Mouse (Mus musculus) hindbrain, embryonic 11.5 days (tissue): ENCODE measurements around the gene Canx. TPM values are rescaled to one million over a fixed set of nuclear protein-coding genes. Genes with fewer than 3 reads are reported as not detected.
A peak's percentile ranks its signal among the peaks of the same experiment; 100 is the strongest.
"Not testable (repeated sequence)": the region's sequence is repeated elsewhere in the genome, so short reads cannot be mapped to it uniquely, and the experiment has no call there.

ENCODE experiments used
- ATAC-seq: fragments of 200-750 bp; cut with Nextera tagmentation; 2 replicates; pipeline ENCODE4 v1.8.0; 2017; ENCODE audit warnings: mild to moderate bottlenecking, moderate TSS enrichment, moderate library complexity; ENCODE audit not compliant: low FRiP score
- DNase-seq: peaks from one replicate; pipeline ENCODE4 v3.0.0-alpha.2; 2015; ENCODE audit warnings: low spot score
- H3K27ac ChIP-seq: fragments of 300-500 bp; sonication (generic); 2 replicates; pipeline ENCODE4 v1.5.1; 2014; ENCODE audit warnings: mild to moderate bottlenecking, low read depth, low read length
- H3K27me3 ChIP-seq: fragments of 300-500 bp; sonication (generic); 2 replicates; pipeline ENCODE4 v1.6.1; 2014; ENCODE audit warnings: mild to moderate bottlenecking, low read length, moderate library complexity, mixed read lengths; ENCODE audit not compliant: control insufficient read depth, insufficient read depth
- H3K36me3 ChIP-seq: fragments of 300-500 bp; sonication (generic); 2 replicates; pipeline ENCODE4 v1.6.1; 2014; ENCODE audit warnings: mild to moderate bottlenecking, low read length, moderate library complexity, mixed read lengths; ENCODE audit not compliant: control insufficient read depth, insufficient read depth
- H3K4me1 ChIP-seq: fragments of 300-500 bp; sonication (generic); replicated peaks from 2 replicates; pipeline ENCODE4 v1.6.1; 2014; ENCODE audit warnings: low read length, mixed read lengths; ENCODE audit not compliant: control insufficient read depth, insufficient read depth
- H3K4me2 ChIP-seq: fragments of 300-500 bp; sonication (generic); replicated peaks from 2 replicates; pipeline ENCODE4 v1.6.1; 2014; ENCODE audit warnings: mild to moderate bottlenecking, low read depth, low read length
- H3K4me3 ChIP-seq: fragments of 300-500 bp; sonication (generic); 2 replicates; pipeline ENCODE4 v1.5.1; 2014; ENCODE audit warnings: low read depth, low read length
- H3K9ac ChIP-seq: fragments of 300-500 bp; sonication (generic); 2 replicates; pipeline ENCODE4 v1.6.1; 2014; ENCODE audit warnings: low read depth, low read length
- H3K9me3 ChIP-seq: fragments of 300-500 bp; sonication (generic); 2 replicates; pipeline ENCODE4 v1.6.1; 2016; ENCODE audit warnings: low read length; ENCODE audit not compliant: control insufficient read depth
- WGBS: fragments of 180-500 bp; shearing (Covaris S2); extraction: QIAGEN DNeasy Blood & Tissue Kit; methylation state at CpG from one replicate; pipeline ENCODE4 v1.1.7; 2014; 5-methylcytosine and 5-hydroxymethylcytosine counted together
- polyA plus RNA-seq: library from polyadenylated mRNA; unstranded; fragments of >200 nt; fragmentation: Nextera tagmentation; extraction: Ambion mirVana; gene quantifications from 2 replicates; pipeline ENCODE4 v1.2.1, GENCODE M21; 2014

Gene Canx
- polyA plus RNA-seq, 1 experiment from 2014 or later = 267 TPM

GRCm38 (mm10) chr11:50324751-50325471, 562 bp downstream of the Canx start:
- peak overlapping the region; percentile 74 for H3K27ac ChIP-seq
- WGBS = 2% methylated on average over 31 of the region's 34 CpGs
- H3K27me3 ChIP-seq = no peaks in the 10 kb centered on the region
- H3K36me3 ChIP-seq = peaks cover 3% of the 10 kb centered on the region; the same call in 1 of the 2 replicates
- peak; percentile 85 for ATAC-seq
- H3K4me2 ChIP-seq = peak overlapping the region; percentile 72
- H3K4me3 ChIP-seq = peak overlapping the region; percentile 76
- H3K9ac ChIP-seq = peak overlapping the region; percentile 93
- no peaks in the 10 kb centered on the region; the same call in none of the 2 replicates for H3K4me1 ChIP-seq
- H3K9me3 ChIP-seq = no peaks in the 10 kb centered on the region
- DNase-seq = no peak

DNA sequence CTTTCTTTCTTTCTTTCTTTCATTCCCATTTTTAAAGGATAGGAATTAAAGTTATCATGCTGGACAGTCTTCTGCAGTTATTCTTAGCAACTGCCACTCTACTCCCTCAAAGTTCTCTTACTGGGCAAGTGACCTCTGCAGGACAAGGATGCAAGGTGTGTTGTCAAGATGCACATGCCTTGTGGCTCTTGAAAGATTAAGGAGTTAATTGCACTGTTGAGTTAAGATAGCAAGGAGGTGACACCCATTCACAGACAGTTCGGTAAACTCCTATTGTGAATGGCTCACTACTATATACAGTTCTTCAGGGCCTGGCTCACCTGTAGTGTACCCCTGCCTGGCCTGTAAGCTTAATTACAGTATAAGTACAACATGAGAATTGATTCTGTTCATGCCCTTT, 1.6 kb downstream of the Canx start:
- H3K36me3 ChIP-seq = peaks cover 3% of the 10 kb centered on the region; the same call in 1 of the 2 replicates
- DNase-seq (no peak), ATAC-seq (no peak)
- no peaks in the 10 kb centered on the region for H3K27me3 ChIP-seq
- no peak overlapping the region; the same call in 1 of the 2 replicates for H3K9ac ChIP-seq
- 57% methylated on average over 1 of the region's 1 CpGs for WGBS
- H3K4me1 ChIP-seq = no peaks in the 10 kb centered on the region; the same call in none of the 2 replicates
- peak overlapping the region; percentile 72 for H3K4me2 ChIP-seq
- no peaks in the 10 kb centered on the region for H3K9me3 ChIP-seq
- H3K4me3 ChIP-seq = peak overlapping the region; percentile 76
- no peak overlapping the region for H3K27ac ChIP-seq

DNA sequence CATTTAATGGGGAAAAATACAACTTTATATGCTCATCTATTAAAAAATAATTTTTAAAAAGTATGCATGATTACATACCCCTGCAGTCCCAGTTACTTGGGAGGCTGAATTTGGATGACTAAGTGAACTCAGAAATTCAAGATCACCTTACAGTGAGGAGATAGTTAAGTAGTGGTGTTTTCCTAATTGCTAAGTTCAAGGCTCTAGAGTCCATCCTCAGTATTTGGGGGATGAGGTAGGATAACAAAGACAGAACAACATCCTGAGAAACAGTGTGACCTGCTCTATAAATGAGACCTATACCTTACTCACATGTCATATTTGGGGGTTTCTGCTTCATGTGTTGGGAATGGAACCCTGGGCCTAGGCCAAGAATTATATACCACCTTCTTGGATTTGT, 3.1 kb downstream of the Canx start:
- Histone ChIP-seq H3K4me3 (no peak overlapping the region), H3K36me3 (no peaks in the 10 kb centered on the region), H3K9me3 (no peaks in the 10 kb centered on the region), H3K27ac (no peak overlapping the region), H3K4me1 (no peaks in the 10 kb centered on the region; the same call in none of the 2 replicates), H3K27me3 (no peaks in the 10 kb centered on the region), H3K4me2 (no peak overlapping the region), H3K9ac (no peak overlapping the region)
- ATAC-seq (no peak), DNase-seq (no peak)

DNA sequence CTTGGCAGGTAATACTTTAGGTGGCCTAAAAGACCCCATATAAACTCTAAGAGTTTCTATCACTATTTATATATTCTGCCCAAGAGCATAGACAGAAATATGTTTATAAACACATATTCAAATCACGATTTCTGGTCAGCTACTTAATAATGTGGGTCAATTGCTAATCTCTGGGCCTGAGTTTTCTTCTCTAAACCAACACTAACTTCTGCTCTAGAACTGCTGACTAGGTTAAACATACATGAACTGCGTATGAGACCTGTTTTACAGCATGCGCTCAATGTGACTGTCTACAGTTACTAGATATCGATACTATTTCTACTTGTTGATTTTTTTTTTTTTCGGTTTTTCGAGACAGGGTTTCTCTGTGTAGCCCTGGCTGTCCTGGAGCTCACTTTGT, 4.2 kb downstream of the Canx start:
- 95% methylated on average over 6 of the region's 6 CpGs for WGBS
- DNase-seq = no peak

DNA sequence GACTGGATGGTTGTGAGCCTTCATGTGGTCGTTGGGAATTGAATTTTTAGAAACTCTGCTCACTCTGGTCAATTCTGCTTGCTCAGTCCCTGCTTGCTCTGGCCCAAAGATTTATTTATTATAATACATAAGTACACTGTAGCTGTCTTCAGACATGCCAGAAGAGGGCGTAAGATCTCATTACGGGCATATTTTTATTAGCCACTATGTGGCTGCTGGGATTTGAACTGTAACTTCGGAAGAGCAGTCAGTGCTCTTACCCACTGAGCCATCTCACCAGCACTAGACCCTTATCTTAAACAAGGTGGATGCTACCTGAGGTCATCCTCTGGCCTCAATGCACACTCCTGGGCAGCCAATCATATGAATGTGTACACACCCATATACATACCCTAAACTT, 6.1 kb downstream of the Canx start:
- not testable (repeated sequence) for H3K9me3 ChIP-seq, H3K27ac ChIP-seq, DNase-seq, H3K36me3 ChIP-seq, H3K4me1 ChIP-seq, H3K9ac ChIP-seq, H3K4me2 ChIP-seq, ATAC-seq, H3K27me3 ChIP-seq, H3K4me3 ChIP-seq
- 94% methylated on average over 4 of the region's 4 CpGs for WGBS

More for the DNA sequence above, 4.2 kb downstream of the Canx start:
- H3K27me3 ChIP-seq = no peaks in the 10 kb centered on the region
- H3K4me2 ChIP-seq = no peak overlapping the region
- no peaks in the 10 kb centered on the region for H3K36me3 ChIP-seq
- no peak for ATAC-seq
- H3K27ac ChIP-seq = no peak overlapping the region
- no peaks in the 10 kb centered on the region; the same call in none of the 2 replicates for H3K4me1 ChIP-seq
- no peak overlapping the region for H3K4me3 ChIP-seq
- H3K9me3 ChIP-seq = no peaks in the 10 kb centered on the region
- H3K9ac ChIP-seq = no peak overlapping the region

GRCm38 (mm10) chr11:50312803-50313202, 12.7 kb downstream of the Canx start:
- DNase-seq = no peak
- ATAC-seq = no peak
- 0 out of 2 replicates have a peak, but pooled peaks cover 5% of the 10 kb centered on the region for H3K36me3 ChIP-seq
- no peak overlapping the region for H3K4me3 ChIP-seq
- H3K9me3 ChIP-seq = no peaks in the 10 kb centered on the region
- H3K27ac ChIP-seq = no peak overlapping the region
- no peak overlapping the region for H3K9ac ChIP-seq
- H3K27me3 ChIP-seq = no peaks in the 10 kb centered on the region
- no peak overlapping the region for H3K4me2 ChIP-seq
- 92% methylated on average over 2 of the region's 2 CpGs for WGBS
- no peaks in the 10 kb centered on the region for H3K4me1 ChIP-seq

DNA sequence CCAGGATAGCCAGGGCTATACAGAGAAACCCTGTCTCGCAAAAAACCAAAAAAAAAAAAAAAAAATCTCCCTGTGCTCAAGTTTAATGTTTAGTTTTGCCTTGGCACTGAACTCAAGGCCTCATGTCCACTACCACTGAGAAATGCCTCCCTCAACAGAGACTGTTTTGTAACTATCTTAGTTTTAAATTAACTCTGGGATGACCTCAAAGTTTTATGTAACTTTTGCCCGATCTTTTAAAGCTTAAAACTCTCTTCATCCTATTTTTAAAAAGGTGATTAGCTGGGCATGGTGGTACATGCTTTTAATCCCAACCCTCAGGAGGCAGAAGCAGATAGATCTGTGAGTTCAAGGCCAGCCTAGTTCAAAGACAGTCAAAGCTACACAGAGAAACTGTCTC, 22.1 kb downstream of the Canx start:
- DNase-seq (no peak), ATAC-seq (no peak)
- 95% methylated on average over 1 of the region's 2 CpGs for whole genome bisulfite sequencing
- no peak overlapping the region for H3K4me2 ChIP-seq
- no peak overlapping the region for H3K9ac ChIP-seq
- no peak overlapping the region for H3K4me3 ChIP-seq
- H3K4me1 ChIP-seq = no peaks in the 10 kb centered on the region
- H3K27ac ChIP-seq = no peak overlapping the region
- H3K9me3 ChIP-seq = no peaks in the 10 kb centered on the region
- H3K36me3 ChIP-seq = peaks cover 23% of the 10 kb centered on the region
- no peaks in the 10 kb centered on the region for H3K27me3 ChIP-seq

- Histone ChIP-seq H3K4me1 (peaks cover 5% of the 10 kb centered on the region), H3K27ac (peak within 1 kb of the TSS; percentile 98), H3K9ac (peak within 1 kb of the TSS; percentile 99), H3K9me3 (no peaks in the 10 kb centered on the region), H3K4me2 (peak within 1 kb of the TSS; percentile 66), H3K36me3 (no peaks in the 10 kb centered on the region; the same call in 1 of the 2 replicates), H3K27me3 (no peaks in the 10 kb centered on the region), H3K4me3 (peak within 1 kb of the TSS; percentile 97)
- WGBS = under 1% methylated on average over 45 of the region's 45 CpGs
- peak; percentile 97 for DNase-seq
- peak; percentile 98 for ATAC-seq
Observed at GRCm38 (mm10) chr11:50292190-50292855, 33.1 kb downstream of the Canx start, which contains the start of gene Maml1. Gene Maml1 (minus strand): TSS chr11:50292311.
